Mouse (Mus musculus): ENCODE data around the gene Angptl2.

DNA sequence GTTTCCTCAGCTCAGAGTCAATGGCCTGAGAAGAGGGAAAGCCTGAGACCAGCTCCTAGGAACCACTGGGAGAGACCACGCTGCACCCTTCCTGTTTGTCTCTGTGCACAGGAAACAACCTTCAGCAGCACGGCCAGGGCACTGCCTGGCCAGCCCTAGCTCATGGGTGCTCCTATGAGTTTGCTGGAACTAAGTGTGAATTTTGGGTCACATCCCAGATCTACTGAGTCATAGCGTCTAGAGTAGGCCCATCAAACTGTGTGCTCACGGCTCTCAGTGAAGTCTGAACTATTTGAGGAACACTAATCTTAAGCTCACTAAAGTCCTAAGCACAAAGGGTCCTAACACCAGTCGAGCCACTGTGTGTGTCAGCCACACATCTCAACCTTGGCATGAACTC, 10.9 kb upstream of the Angptl2 start:
- TF ChIP-seq POLR2A (IDR thresholded peaks at IDR 0.05; ENCODE audit: low read depth, low read length) (no peak), CTCF (IDR thresholded peaks at IDR 0.05; ENCODE audit: borderline replicate concordance, insufficient read depth, low read length) (no peak)

Measured in embryonic fibroblast, embryonic 13.5 days (primary cell).